Mouse (Mus musculus): ENCODE measurements at regions not wholly inside any gene's neighbourhood (a gene's known extent, or its start where the extent isn't known, plus 50 kb on each side); places are given as distances from the start of the nearest gene placed in this dataset.

GRCm38 (mm10) chr13:11348502-11348849 lies 758.3 kb downstream of the Ryr2 start:
- DNase-seq (ENCODE audit: extremely low read depth) = no peak
- H3K4me1 ChIP-seq (ENCODE audit: control insufficient read depth in 1 of 2, insufficient read depth in 2 of 2) = no peaks in the 10 kb centered on the region
- in situ Hi-C loops (cut with MboI; ENCODE audit: low pct_ligation_motif_present, low pct_unique_long_range_greater_than_20kb, low sequenced_read_pairs) (no loop called here), dilution Hi-C loops (cut with MboI; ENCODE audit: extremely low pct_ligation_motif_present, extremely low pct_unique_long_range_greater_than_20kb, low sequenced_read_pairs) (no loop called here)
- H3K9me3 ChIP-seq (replicated peaks; ENCODE audit: low read length) = no peaks in the 10 kb centered on the region
- no peak overlapping the region for H3K4me3 ChIP-seq (replicated peaks in 1 of 3; ENCODE audit: low read depth in 2 of 3, low read length in 2 of 3, poor library complexity in 1 of 3)
- no peaks in the 10 kb centered on the region for H3K36me3 ChIP-seq (replicated peaks in 1 of 2; ENCODE audit: control insufficient read depth in 1 of 2, insufficient read depth in 1 of 2, low read length in 1 of 2)
- H3K4me2 ChIP-seq (ENCODE audit: insufficient read depth, low read depth, poor library complexity, severe bottlenecking) = no peak overlapping the region
- H3K9ac ChIP-seq (ENCODE audit: insufficient read depth, low read depth) = no peak overlapping the region
- H3K27ac ChIP-seq (ENCODE audit: insufficient read depth, low read depth) = no peak overlapping the region
- no peaks in the 10 kb centered on the region for H3K27me3 ChIP-seq (replicated peaks)
- TF ChIP-seq PAX5 (IDR thresholded peaks at IDR 0.05; ENCODE audit: low read length) = no peak
- no peak for TF ChIP-seq MXI1 (IDR thresholded peaks at IDR 0.05; ENCODE audit: low read depth, low read length)
- TF ChIP-seq MYC (IDR thresholded peaks at IDR 0.05; ENCODE audit: low read depth, low read length) = no peak
- no peak for TF ChIP-seq JUN (IDR thresholded peaks at IDR 0.05; ENCODE audit: insufficient read depth, low read depth, low read length)
- H3K79me2 ChIP-seq (replicated peaks; ENCODE audit: control insufficient read depth, extremely low read depth, insufficient read depth, poor library complexity, severe bottlenecking) = no peaks in the 10 kb centered on the region

- no peaks in the 10 kb centered on the region for H3K36me3 ChIP-seq (replicated peaks in 1 of 2; ENCODE audit: control insufficient read depth in 1 of 2, insufficient read depth in 1 of 2, low read length in 1 of 2)
- DNase-seq (ENCODE audit: extremely low read depth) = no peak
- H3K4me2 ChIP-seq (ENCODE audit: insufficient read depth, low read depth, poor library complexity, severe bottlenecking) = no peak overlapping the region
- no peaks in the 10 kb centered on the region for H3K9me3 ChIP-seq (replicated peaks; ENCODE audit: low read length)
- dilution Hi-C loops (cut with MboI; ENCODE audit: extremely low pct_ligation_motif_present, extremely low pct_unique_long_range_greater_than_20kb, low sequenced_read_pairs) (no loop called here), in situ Hi-C loops (cut with MboI; ENCODE audit: low pct_ligation_motif_present, low pct_unique_long_range_greater_than_20kb, low sequenced_read_pairs) (no loop called here)
- no peaks in the 10 kb centered on the region for H3K27me3 ChIP-seq (replicated peaks)
- no peaks in the 10 kb centered on the region for H3K4me1 ChIP-seq (ENCODE audit: control insufficient read depth in 1 of 2, insufficient read depth in 2 of 2)
- H3K4me3 ChIP-seq (replicated peaks in 1 of 3; ENCODE audit: low read depth in 2 of 3, low read length in 2 of 3, poor library complexity in 1 of 3) = no peak overlapping the region
- no peak overlapping the region for H3K27ac ChIP-seq (ENCODE audit: insufficient read depth, low read depth)
- H3K79me2 ChIP-seq (replicated peaks; ENCODE audit: control insufficient read depth, extremely low read depth, insufficient read depth, poor library complexity, severe bottlenecking) = no peaks in the 10 kb centered on the region
- TF ChIP-seq SMC3 (IDR thresholded peaks at IDR 0.05; ENCODE audit: low read depth, low read length) = no peak
- no peak for TF ChIP-seq PAX5 (IDR thresholded peaks at IDR 0.05; ENCODE audit: low read length)
- no peak for TF ChIP-seq BHLHE40 (IDR thresholded peaks at IDR 0.05; ENCODE audit: low read depth, low read length)
- no peak for TF ChIP-seq GABPA (IDR thresholded peaks at IDR 0.05; ENCODE audit: insufficient replicate concordance, low read depth, low read length)
- no peak for TF ChIP-seq JUN (IDR thresholded peaks at IDR 0.05; ENCODE audit: insufficient read depth, low read depth, low read length)
- no peak for TF ChIP-seq CTCF (conservative IDR thresholded peaks at IDR 0.05 in 1 of 2, IDR thresholded peaks at IDR 0.05 in 1 of 2; ENCODE audit: low read depth in 2 of 2, low read length in 2 of 2)
- no peak for TF ChIP-seq USF2 (conservative IDR thresholded peaks at IDR 0.05; ENCODE audit: low read depth, low read length)
- TF ChIP-seq ZKSCAN1 (IDR thresholded peaks at IDR 0.05; ENCODE audit: borderline replicate concordance, low read depth, low read length) = no peak
- TF ChIP-seq CHD1 (IDR thresholded peaks at IDR 0.05; ENCODE audit: low read depth, low read length) = no peak
- TF ChIP-seq CHD2 (IDR thresholded peaks at IDR 0.05; ENCODE audit: low read length) = no peak
- TF ChIP-seq JUND (conservative IDR thresholded peaks at IDR 0.05; ENCODE audit: low read depth, low read length) = no peak
- no peak for TF ChIP-seq POLR2A (IDR thresholded peaks at IDR 0.05; ENCODE audit: low read depth, low read length)
- no peak for TF ChIP-seq USF1 (IDR thresholded peaks at IDR 0.05; ENCODE audit: low read depth, low read length)
- no peak for TF ChIP-seq IRF4 (IDR thresholded peaks at IDR 0.05; ENCODE audit: low read depth, low read length)
- no peak for TF ChIP-seq E2F4 (IDR thresholded peaks at IDR 0.05; ENCODE audit: insufficient replicate concordance, low read depth, low read length)
- TF ChIP-seq RCOR1 (conservative IDR thresholded peaks at IDR 0.05; ENCODE audit: low read depth, low read length) = no peak
- TF ChIP-seq ETS1 (conservative IDR thresholded peaks at IDR 0.05; ENCODE audit: low read depth, low read length) = no peak
- no peak overlapping the region for H3K9ac ChIP-seq (ENCODE audit: insufficient read depth, low read depth)
Observed at GRCm38 (mm10) chr13:11347787-11348501, 758.8 kb downstream of the Ryr2 start.
